Mouse (Mus musculus) kidney, embryonic 14.5 days (tissue): ENCODE measurements around the gene Zfp609. TPM values are rescaled to one million over a fixed set of nuclear protein-coding genes. Genes with fewer than 3 reads are reported as not detected.

ENCODE experiments used
- ATAC-seq: fragments of 200-750 bp; cut with Nextera tagmentation; 2 replicates; pipeline ENCODE4 v1.8.0; 2017; ENCODE audit warnings: moderate number of reproducible peaks, mild to moderate bottlenecking, moderate TSS enrichment, moderate library complexity; ENCODE audit not compliant: low FRiP score, low TSS enrichment
- H3K27ac ChIP-seq: fragments of 300-500 bp; sonication (generic); 2 replicates; pipeline ENCODE4 v1.5.1; 2014; ENCODE audit warnings: low read depth, mild to moderate bottlenecking, low read length, moderate library complexity, mixed read lengths
- H3K27me3 ChIP-seq: fragments of 300-500 bp; sonication (generic); 2 replicates; pipeline ENCODE4 v1.6.1; 2014; ENCODE audit warnings: mild to moderate bottlenecking, low read length; ENCODE audit not compliant: control insufficient read depth, insufficient read depth
- H3K36me3 ChIP-seq: fragments of 300-500 bp; sonication (generic); 2 replicates; pipeline ENCODE4 v1.6.1; 2014; ENCODE audit warnings: low read length, mixed read lengths; ENCODE audit not compliant: control insufficient read depth, insufficient read depth
- H3K4me1 ChIP-seq: fragments of 300-500 bp; sonication (generic); 2 replicates; pipeline ENCODE4 v1.6.1; 2014; ENCODE audit warnings: low read length, mixed read lengths; ENCODE audit not compliant: control insufficient read depth, insufficient read depth
- H3K4me2 ChIP-seq: fragments of 300-500 bp; sonication (generic); replicated peaks from 2 replicates; pipeline ENCODE4 v1.6.1; 2014; ENCODE audit warnings: low read depth, mild to moderate bottlenecking, low read length
- H3K4me3 ChIP-seq: fragments of 300-500 bp; sonication (generic); 2 replicates; pipeline ENCODE4 v1.5.1; 2014; ENCODE audit warnings: mild to moderate bottlenecking, low read length
- H3K9ac ChIP-seq: fragments of 300-500 bp; sonication (generic); 2 replicates; pipeline ENCODE4 v1.6.1; 2014; ENCODE audit warnings: low read depth, mild to moderate bottlenecking, low read length, moderate library complexity
- H3K9me3 ChIP-seq: fragments of 300-500 bp; sonication (generic); 2 replicates; pipeline ENCODE4 v1.6.1; 2016; ENCODE audit warnings: low read length; ENCODE audit not compliant: control insufficient read depth
- WGBS: fragments of 180-500 bp; shearing (Covaris S2); extraction: QIAGEN DNeasy Blood & Tissue Kit; methylation state at CpG from one replicate; pipeline ENCODE4 v1.1.7; 2014; 5-methylcytosine and 5-hydroxymethylcytosine counted together
- polyA plus RNA-seq: library from polyadenylated mRNA; unstranded; fragments of >200 nt; fragmentation: Nextera tagmentation; extraction: Ambion mirVana; gene quantifications from 2 replicates; pipeline ENCODE4 v1.2.1, GENCODE M21; 2014

Gene Zfp609
- polyA plus RNA-seq, 1 experiment from 2014 or later = 9.1 TPM

- Histone ChIP-seq H3K4me2 (no peak overlapping the region), H3K27ac (no peak overlapping the region), H3K4me3 (no peak overlapping the region), H3K9ac (no peak overlapping the region), H3K9me3 (no peaks in the 10 kb centered on the region), H3K4me1 (peaks cover 14% of the 10 kb centered on the region; the same call in 1 of the 2 replicates), H3K27me3 (no peaks in the 10 kb centered on the region), H3K36me3 (no peaks in the 10 kb centered on the region)
- 80% methylated on average over 2 of the region's 2 CpGs for WGBS
- no peak for ATAC-seq
Measured at GRCm38 (mm10) chr9:65746479-65746878, 80.9 kb downstream of the Zfp609 start.

GRCm38 (mm10) chr9:65745456-65745855 is 81.9 kb downstream of the Zfp609 start:
- no peak for ATAC-seq
- WGBS = 41% methylated on average over 5 of the region's 5 CpGs
- no peak overlapping the region for H3K9ac ChIP-seq
- H3K36me3 ChIP-seq = no peaks in the 10 kb centered on the region
- H3K9me3 ChIP-seq = no peaks in the 10 kb centered on the region
- H3K4me1 ChIP-seq = peaks cover 14% of the 10 kb centered on the region; the same call in 1 of the 2 replicates
- no peak overlapping the region for H3K4me3 ChIP-seq
- H3K27ac ChIP-seq = no peak overlapping the region
- no peak overlapping the region for H3K4me2 ChIP-seq
- no peaks in the 10 kb centered on the region for H3K27me3 ChIP-seq

GRCm38 (mm10) chr9:65744171-65745082 is 82.9 kb downstream of the Zfp609 start:
- Histone ChIP-seq H3K27me3 (no peaks in the 10 kb centered on the region), H3K4me3 (no peak overlapping the region), H3K9me3 (no peaks in the 10 kb centered on the region), H3K4me2 (no peak overlapping the region), H3K4me1 (peaks cover 14% of the 10 kb centered on the region; the same call in 1 of the 2 replicates), H3K27ac (no peak overlapping the region; the same call in 1 of the 2 replicates), H3K9ac (no peak overlapping the region), H3K36me3 (no peaks in the 10 kb centered on the region)
- 0 out of 2 replicates have a peak, but pooled peaks have one; percentile 66 for ATAC-seq
- WGBS = 53% methylated on average over 4 of the region's 4 CpGs

- Histone ChIP-seq H3K9ac (no peak overlapping the region), H3K4me2 (no peak overlapping the region), H3K4me1 (peaks cover 14% of the 10 kb centered on the region; the same call in 1 of the 2 replicates), H3K4me3 (no peak overlapping the region), H3K36me3 (no peaks in the 10 kb centered on the region), H3K27me3 (no peaks in the 10 kb centered on the region), H3K9me3 (no peaks in the 10 kb centered on the region), H3K27ac (no peak overlapping the region)
- no peak for ATAC-seq
Measured at GRCm38 (mm10) chr9:65743809-65744170, 83.6 kb downstream of the Zfp609 start.

- Histone ChIP-seq H3K4me3 (no peak overlapping the region), H3K36me3 (no peaks in the 10 kb centered on the region), H3K4me2 (no peak overlapping the region), H3K27ac (no peak overlapping the region), H3K9ac (no peak overlapping the region), H3K4me1 (peaks cover 14% of the 10 kb centered on the region; the same call in 1 of the 2 replicates), H3K27me3 (no peaks in the 10 kb centered on the region), H3K9me3 (no peaks in the 10 kb centered on the region)
- no peak for ATAC-seq
Measured at GRCm38 (mm10) chr9:65743322-65743721, 84.0 kb downstream of the Zfp609 start.

- Histone ChIP-seq H3K4me2 (no peak overlapping the region), H3K36me3 (no peaks in the 10 kb centered on the region), H3K27me3 (no peaks in the 10 kb centered on the region), H3K9me3 (no peaks in the 10 kb centered on the region), H3K27ac (no peak overlapping the region), H3K9ac (no peak overlapping the region), H3K4me3 (no peak overlapping the region), H3K4me1 (peaks cover 14% of the 10 kb centered on the region; the same call in 1 of the 2 replicates)
- ATAC-seq = no peak
- 86% methylated on average over 3 of the region's 3 CpGs for WGBS
Measured at GRCm38 (mm10) chr9:65742777-65743176, 84.6 kb downstream of the Zfp609 start.

- no peak overlapping the region for H3K27ac ChIP-seq
- no peaks in the 10 kb centered on the region for H3K27me3 ChIP-seq
- WGBS = 91% methylated on average over 14 of the region's 14 CpGs
- no peaks in the 10 kb centered on the region for H3K36me3 ChIP-seq
- no peak overlapping the region for H3K9ac ChIP-seq
- peaks cover 14% of the 10 kb centered on the region; the same call in 1 of the 2 replicates for H3K4me1 ChIP-seq
- H3K9me3 ChIP-seq = no peaks in the 10 kb centered on the region
- no peak overlapping the region for H3K4me2 ChIP-seq
- ATAC-seq = no peak
- H3K4me3 ChIP-seq = no peak overlapping the region
Measured at GRCm38 (mm10) chr9:65741066-65741852, 86.1 kb downstream of the Zfp609 start.

- Histone ChIP-seq H3K36me3 (peaks cover 4% of the 10 kb centered on the region; the same call in 1 of the 2 replicates), H3K9ac (no peak overlapping the region), H3K4me2 (no peak overlapping the region), H3K27me3 (no peaks in the 10 kb centered on the region), H3K9me3 (no peaks in the 10 kb centered on the region), H3K27ac (no peak overlapping the region), H3K4me3 (no peak overlapping the region), H3K4me1 (no peaks in the 10 kb centered on the region)
- ATAC-seq = no peak
- 94% methylated on average over 3 of the region's 3 CpGs for WGBS
Measured at GRCm38 (mm10) chr9:65734931-65735330, 92.4 kb downstream of the Zfp609 start.

- Histone ChIP-seq H3K4me3 (no peak overlapping the region), H3K9ac (no peak overlapping the region), H3K4me1 (no peaks in the 10 kb centered on the region), H3K27ac (no peak overlapping the region), H3K27me3 (no peaks in the 10 kb centered on the region), H3K9me3 (no peaks in the 10 kb centered on the region), H3K4me2 (no peak overlapping the region), H3K36me3 (peaks cover 4% of the 10 kb centered on the region; the same call in 1 of the 2 replicates)
- WGBS = 95% methylated on average over 6 of the region's 6 CpGs
- no peak for ATAC-seq
Measured at GRCm38 (mm10) chr9:65728588-65728987, 98.8 kb downstream of the Zfp609 start.
